Mouse (Mus musculus) liver, embryonic 12.5 days (tissue): ENCODE data around the gene Lpp. TPM values are rescaled to one million over a fixed set of nuclear protein-coding genes. Genes with fewer than 3 reads are reported as not detected.

Source experiments
- ATAC-seq: fragments of 200-750 bp; cut with Nextera tagmentation; 2 replicates; pipeline ENCODE4 v1.8.0; 2017; ENCODE audit warnings: moderate number of reproducible peaks, mild to moderate bottlenecking, moderate library complexity
- H3K27ac ChIP-seq: fragments of 300-500 bp; sonication (generic); 2 replicates; pipeline ENCODE4 v1.5.1; 2016; ENCODE audit warnings: mild to moderate bottlenecking
- H3K27me3 ChIP-seq: fragments of 300-500 bp; sonication (generic); replicated peaks from 2 replicates; pipeline ENCODE4 v1.6.1; 2016; ENCODE audit warnings: mild to moderate bottlenecking, moderate library complexity
- H3K36me3 ChIP-seq: fragments of 300-500 bp; sonication (generic); 2 replicates; pipeline ENCODE4 v1.6.1; 2016; ENCODE audit warnings: mild to moderate bottlenecking, moderate library complexity
- H3K4me1 ChIP-seq: fragments of 300-500 bp; sonication (generic); 2 replicates; pipeline ENCODE4 v1.6.1; 2016
- H3K4me2 ChIP-seq: fragments of 300-500 bp; sonication (generic); 2 replicates; pipeline ENCODE4 v1.6.1; 2016; ENCODE audit warnings: mild to moderate bottlenecking, moderate library complexity
- H3K4me3 ChIP-seq: fragments of 300-500 bp; sonication (generic); 2 replicates; pipeline ENCODE4 v1.5.1; 2016; ENCODE audit warnings: mild to moderate bottlenecking, moderate library complexity
- H3K9ac ChIP-seq: fragments of 300-500 bp; sonication (generic); 2 replicates; pipeline ENCODE4 v1.6.1; 2016; ENCODE audit warnings: mild to moderate bottlenecking, moderate library complexity
- H3K9me3 ChIP-seq: fragments of 300-500 bp; sonication (generic); replicated peaks from 2 replicates; pipeline ENCODE4 v1.6.1; 2016; ENCODE audit warnings: mild to moderate bottlenecking, moderate library complexity
- WGBS: fragments of 180-500 bp; shearing (Covaris S2); methylation state at CpG from one replicate; pipeline ENCODE4 v1.1.7; 2016; ENCODE audit not compliant: insufficient replicate concordance; 5-methylcytosine and 5-hydroxymethylcytosine counted together
- polyA plus RNA-seq: library from polyadenylated mRNA; unstranded; fragments of >200 nt; fragmentation: Nextera tagmentation; extraction: Ambion mirVana; gene quantifications from 2 replicates; pipeline ENCODE4 v1.2.1, GENCODE M21; 2016

The Lpp gene
- polyA plus RNA-seq, 1 experiment from 2014 or later = 9.5 TPM

DNA sequence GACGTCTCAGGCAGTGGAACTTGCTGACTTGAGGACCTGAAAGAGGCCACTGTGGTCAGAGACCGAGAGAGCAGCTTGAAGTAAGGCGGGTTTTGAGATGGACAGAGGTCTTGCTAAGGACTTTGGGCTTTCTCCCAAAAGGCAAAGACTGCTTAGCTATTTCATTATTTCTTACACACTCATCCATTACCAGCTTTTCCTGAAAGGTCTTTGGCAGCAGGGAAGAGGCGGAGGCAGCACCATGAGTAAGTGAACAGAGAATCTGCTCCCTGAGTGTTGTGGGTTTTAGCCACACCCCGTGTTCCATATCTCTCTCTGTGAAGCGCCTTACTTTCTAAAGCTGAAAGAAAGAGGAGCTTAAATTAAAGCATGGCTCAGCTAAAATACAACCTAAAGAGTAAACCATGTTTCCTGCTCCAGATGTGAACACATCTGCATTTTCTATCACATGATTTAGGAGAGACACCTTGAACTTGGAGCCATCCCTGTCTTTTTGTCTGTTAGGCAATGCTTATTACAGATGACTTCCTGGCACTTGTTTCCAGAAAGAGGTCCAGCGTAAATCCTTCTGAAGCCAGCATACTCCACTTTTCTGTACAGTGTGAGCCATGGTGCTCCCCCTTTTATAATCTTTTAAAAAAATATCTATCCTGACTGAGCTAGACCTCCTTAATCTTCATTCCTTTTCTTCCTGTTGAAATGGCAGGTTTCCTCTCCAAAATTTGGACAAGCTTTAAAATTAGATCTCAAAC is 520.5 kb downstream of the Lpp start:
- Histone ChIP-seq H3K36me3 (no peaks in the 10 kb centered on the region), H3K4me2 (no peak overlapping the region), H3K9me3 (no peaks in the 10 kb centered on the region), H3K27ac (no peak overlapping the region), H3K4me3 (no peak overlapping the region), H3K9ac (no peak overlapping the region), H3K27me3 (no peaks in the 10 kb centered on the region), H3K4me1 (no peaks in the 10 kb centered on the region)
- WGBS = 42% methylated on average over 7 of the region's 7 CpGs
- ATAC-seq = no peak

DNA sequence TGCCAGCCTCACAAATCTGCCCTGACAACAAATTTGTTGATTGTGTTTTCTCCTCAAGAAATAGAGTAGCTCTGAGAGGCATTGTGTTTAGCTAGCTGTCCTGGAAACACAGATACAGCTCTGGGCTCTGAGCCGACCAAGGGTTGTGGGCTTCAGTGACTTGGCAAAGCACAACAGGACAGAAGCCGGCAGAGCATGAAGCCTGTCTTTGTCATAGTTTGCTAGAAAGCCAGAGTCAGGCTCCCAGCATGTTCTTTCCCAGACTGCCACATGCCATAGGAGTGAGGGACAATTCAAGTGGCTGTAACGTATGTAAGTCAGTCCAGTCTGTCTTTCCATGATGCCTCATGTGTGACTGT is 521.1 kb downstream of the Lpp start:
- 70% methylated on average over 3 of the region's 3 CpGs for WGBS
- no peak for ATAC-seq
- Histone ChIP-seq H3K36me3 (no peaks in the 10 kb centered on the region), H3K27ac (no peak overlapping the region), H3K9me3 (no peaks in the 10 kb centered on the region), H3K4me1 (no peaks in the 10 kb centered on the region), H3K9ac (no peak overlapping the region), H3K4me3 (no peak overlapping the region), H3K4me2 (no peak overlapping the region), H3K27me3 (no peaks in the 10 kb centered on the region)

DNA sequence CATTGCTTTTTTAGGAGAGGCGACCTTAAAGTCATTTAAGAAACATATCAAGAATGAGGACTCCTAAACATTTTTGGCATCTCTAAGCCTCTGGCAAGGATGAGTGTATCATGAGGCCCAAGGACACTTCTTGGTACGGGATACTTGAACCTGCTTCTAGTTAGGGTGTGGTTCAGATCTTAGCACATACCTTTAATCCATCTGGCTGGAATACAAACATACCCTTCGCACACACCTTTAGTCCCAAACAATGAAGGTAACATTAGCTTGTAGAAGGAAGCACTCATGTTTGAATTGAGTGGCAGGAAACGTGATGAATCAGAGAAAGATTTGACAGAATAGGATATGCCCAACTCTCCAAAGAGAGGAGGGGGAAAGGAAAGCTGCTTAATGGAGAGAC is 522.2 kb downstream of the Lpp start:
- no peak overlapping the region for H3K9ac ChIP-seq
- 65% methylated on average over 4 of the region's 4 CpGs for WGBS
- H3K4me1 ChIP-seq = no peaks in the 10 kb centered on the region
- no peak overlapping the region for H3K27ac ChIP-seq
- no peaks in the 10 kb centered on the region for H3K27me3 ChIP-seq
- no peak overlapping the region for H3K4me3 ChIP-seq
- H3K36me3 ChIP-seq = no peaks in the 10 kb centered on the region
- no peaks in the 10 kb centered on the region for H3K9me3 ChIP-seq
- ATAC-seq = no peak
- no peak overlapping the region for H3K4me2 ChIP-seq

DNA sequence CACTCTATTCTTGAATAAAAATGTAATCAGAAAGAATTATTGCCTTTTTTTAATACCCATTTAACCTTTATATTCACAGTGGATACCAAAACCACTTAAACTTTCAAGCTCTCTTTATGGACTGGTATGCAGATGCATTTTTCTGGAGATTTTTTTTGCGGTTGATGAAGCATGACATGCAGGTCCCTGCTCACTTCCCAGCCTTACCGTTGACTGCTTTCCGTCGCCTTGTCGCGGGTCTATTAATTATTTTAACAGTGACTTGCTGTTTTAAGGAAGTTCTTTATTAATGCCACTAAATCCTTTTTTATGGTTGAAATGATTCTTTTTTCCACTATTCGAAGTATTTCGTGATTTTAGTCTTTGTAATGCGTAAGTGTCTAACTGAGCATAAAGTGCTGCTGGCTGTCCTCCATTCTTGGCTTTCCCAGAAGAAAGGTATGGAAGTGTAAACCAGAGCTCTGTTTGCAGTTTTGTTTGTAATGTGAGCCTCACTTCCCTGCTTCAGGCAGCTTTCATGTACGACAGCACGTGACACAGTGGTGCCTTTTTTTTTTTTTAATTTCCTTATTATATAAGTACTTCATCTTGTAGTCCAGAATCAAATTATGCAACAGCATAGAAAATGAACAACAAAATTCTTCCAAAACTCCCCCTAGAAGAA is 526.2 kb downstream of the Lpp start:
- H3K36me3 ChIP-seq = no peaks in the 10 kb centered on the region
- H3K9ac ChIP-seq = no peak overlapping the region
- H3K4me3 ChIP-seq = no peak overlapping the region
- no peaks in the 10 kb centered on the region for H3K4me1 ChIP-seq
- no peaks in the 10 kb centered on the region for H3K9me3 ChIP-seq
- no peak overlapping the region for H3K27ac ChIP-seq
- WGBS = 78% methylated on average over 11 of the region's 11 CpGs
- no peaks in the 10 kb centered on the region for H3K27me3 ChIP-seq
- no peak for ATAC-seq
- H3K4me2 ChIP-seq = no peak overlapping the region

- H3K9me3 ChIP-seq = no peaks in the 10 kb centered on the region
- no peaks in the 10 kb centered on the region for H3K4me1 ChIP-seq
- H3K9ac ChIP-seq = no peak overlapping the region
- H3K27me3 ChIP-seq = no peaks in the 10 kb centered on the region
- no peak overlapping the region for H3K4me2 ChIP-seq
- ATAC-seq = no peak
- no peaks in the 10 kb centered on the region for H3K36me3 ChIP-seq
- no peak overlapping the region for H3K27ac ChIP-seq
- no peak overlapping the region for H3K4me3 ChIP-seq
Measured at GRCm38 (mm10) chr16:24930070-24930469, 536.8 kb downstream of the Lpp start.

DNA sequence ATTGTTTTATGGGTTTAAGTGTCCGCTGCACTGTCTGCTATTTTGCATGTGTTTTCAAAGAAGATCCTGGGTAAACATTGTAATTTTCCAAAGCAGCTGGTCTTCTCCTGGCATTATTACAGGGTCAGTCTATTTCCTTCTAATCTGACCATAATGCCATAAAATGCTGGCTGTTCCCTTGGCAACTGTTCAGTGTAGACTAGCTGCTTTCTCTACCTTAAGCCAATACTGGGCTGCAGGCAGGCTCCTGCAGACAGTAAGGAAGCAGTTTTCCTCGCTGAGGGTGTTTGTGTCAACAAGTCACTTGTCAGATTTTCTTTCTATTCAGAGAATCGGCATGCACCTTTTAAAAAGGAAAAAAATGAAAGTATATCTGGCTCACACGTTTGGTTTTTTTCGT is 537.3 kb downstream of the Lpp start:
- ATAC-seq = no peak
- no peaks in the 10 kb centered on the region for H3K9me3 ChIP-seq
- WGBS = 59% methylated on average over 5 of the region's 5 CpGs
- H3K27ac ChIP-seq = no peak overlapping the region
- H3K4me3 ChIP-seq = no peak overlapping the region
- H3K36me3 ChIP-seq = no peaks in the 10 kb centered on the region
- H3K4me2 ChIP-seq = no peak overlapping the region
- no peak overlapping the region for H3K9ac ChIP-seq
- H3K27me3 ChIP-seq = no peaks in the 10 kb centered on the region
- no peaks in the 10 kb centered on the region for H3K4me1 ChIP-seq

GRCm38 (mm10) chr16:24932816-24933215 is 539.5 kb downstream of the Lpp start:
- Histone ChIP-seq H3K4me1 (no peaks in the 10 kb centered on the region), H3K36me3 (no peaks in the 10 kb centered on the region), H3K27ac (no peak overlapping the region), H3K9ac (no peak overlapping the region), H3K4me3 (no peak overlapping the region), H3K9me3 (no peaks in the 10 kb centered on the region), H3K27me3 (no peaks in the 10 kb centered on the region), H3K4me2 (no peak overlapping the region)
- 69% methylated on average over 3 of the region's 3 CpGs for WGBS
- no peak for ATAC-seq

- Histone ChIP-seq H3K9ac (no peak overlapping the region), H3K36me3 (no peaks in the 10 kb centered on the region), H3K4me1 (no peaks in the 10 kb centered on the region), H3K27me3 (no peaks in the 10 kb centered on the region), H3K27ac (no peak overlapping the region), H3K4me2 (no peak overlapping the region), H3K9me3 (no peaks in the 10 kb centered on the region), H3K4me3 (no peak overlapping the region)
- ATAC-seq = no peak
- 72% methylated on average over 4 of the region's 4 CpGs for WGBS
Measured at GRCm38 (mm10) chr16:24933691-24934090, 540.4 kb downstream of the Lpp start.

- Histone ChIP-seq H3K9me3 (no peaks in the 10 kb centered on the region), H3K4me2 (no peak overlapping the region), H3K27ac (no peak overlapping the region), H3K4me3 (no peak overlapping the region), H3K27me3 (no peaks in the 10 kb centered on the region), H3K36me3 (no peaks in the 10 kb centered on the region), H3K9ac (no peak overlapping the region), H3K4me1 (no peaks in the 10 kb centered on the region)
- WGBS = 79% methylated on average over 9 of the region's 9 CpGs
- no peak for ATAC-seq
Measured at GRCm38 (mm10) chr16:24941306-24942160, 548.2 kb downstream of the Lpp start.

DNA sequence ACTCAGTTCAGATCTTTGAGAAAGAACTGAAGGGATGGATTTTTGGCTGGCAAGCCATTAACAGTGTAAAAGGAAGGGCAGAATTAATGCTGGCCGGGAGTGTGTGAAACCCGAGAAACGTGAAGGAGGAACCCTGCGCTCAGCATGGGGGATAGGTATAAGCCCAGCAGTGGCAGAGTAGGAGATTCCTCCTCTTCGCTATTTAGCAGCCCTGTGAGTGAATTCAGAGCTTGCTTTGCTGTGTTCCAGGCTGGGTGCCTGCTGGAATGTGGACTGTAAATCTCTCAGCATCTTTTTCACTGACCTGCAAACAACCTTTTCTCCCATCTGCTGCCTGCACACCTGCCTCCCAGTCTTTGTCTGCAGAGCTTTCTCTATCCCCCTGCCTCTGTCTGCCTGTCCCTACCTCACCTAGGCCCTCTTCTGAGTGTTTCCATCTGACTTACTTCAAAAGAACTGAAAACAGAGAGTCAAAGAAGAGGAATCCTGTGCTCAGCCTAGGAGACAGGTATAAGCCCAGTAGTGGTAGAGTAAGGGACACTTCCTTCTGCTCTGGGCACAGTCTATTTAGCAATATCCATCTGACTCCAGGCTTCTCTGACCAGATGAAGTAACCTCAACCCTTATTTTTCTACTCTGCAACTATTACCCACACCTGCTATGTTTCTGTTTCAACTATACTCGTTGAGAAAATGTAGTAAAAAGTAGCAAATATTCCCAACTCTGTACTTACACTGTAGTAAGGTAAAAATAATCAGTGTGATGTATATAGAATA is 550.4 kb downstream of the Lpp start:
- Histone ChIP-seq H3K4me2 (no peak overlapping the region), H3K27ac (no peak overlapping the region), H3K4me1 (no peaks in the 10 kb centered on the region), H3K36me3 (no peaks in the 10 kb centered on the region), H3K4me3 (no peak overlapping the region), H3K9me3 (no peaks in the 10 kb centered on the region), H3K9ac (no peak overlapping the region), H3K27me3 (no peaks in the 10 kb centered on the region)
- ATAC-seq = no peak
- WGBS = 62% methylated on average over 6 of the region's 6 CpGs

- 35% methylated on average over 1 of the region's 1 CpGs for WGBS
- ATAC-seq = no peak
Measured at GRCm38 (mm10) chr16:24946356-24946755, 553.0 kb downstream of the Lpp start.

GRCm38 (mm10) chr16:24947485-24947884 is 554.2 kb downstream of the Lpp start:
- WGBS = 56% methylated on average over 1 of the region's 1 CpGs
- H3K4me3 ChIP-seq = no peak overlapping the region
- ATAC-seq = no peak
- no peaks in the 10 kb centered on the region for H3K4me1 ChIP-seq
- no peak overlapping the region for H3K27ac ChIP-seq
- H3K36me3 ChIP-seq = no peaks in the 10 kb centered on the region
- no peak overlapping the region for H3K4me2 ChIP-seq
- no peaks in the 10 kb centered on the region for H3K27me3 ChIP-seq
- H3K9ac ChIP-seq = no peak overlapping the region
- H3K9me3 ChIP-seq = no peaks in the 10 kb centered on the region

More at GRCm38 (mm10) chr16:24946356-24946755, 553.0 kb downstream of the Lpp start:
- Histone ChIP-seq H3K27me3 (no peaks in the 10 kb centered on the region), H3K9ac (no peak overlapping the region), H3K27ac (no peak overlapping the region), H3K4me1 (no peaks in the 10 kb centered on the region), H3K4me3 (no peak overlapping the region), H3K36me3 (no peaks in the 10 kb centered on the region), H3K4me2 (no peak overlapping the region), H3K9me3 (no peaks in the 10 kb centered on the region)
